Mouse (Mus musculus) embryonic fibroblast, embryonic 13.5 days (primary cell): ENCODE results near the gene Tmem210. TPM values are rescaled to one million over a fixed set of nuclear protein-coding genes. Genes with fewer than 3 reads are reported as not detected.

ENCODE experiments used
- H3K27ac ChIP-seq: 2 replicates; pipeline ENCODE4 v1.5.1; 2012; ENCODE audit warnings: low read length, control low read depth, inconsistent platforms; ENCODE audit not compliant: insufficient read depth
- H3K4me1 ChIP-seq: 2 replicates; pipeline ENCODE4 v1.6.1; 2011; ENCODE audit warnings: low read length; ENCODE audit not compliant: control insufficient read depth, insufficient read depth
- H3K4me3 ChIP-seq: 2 replicates; pipeline ENCODE4 v1.5.1; 2011; ENCODE audit warnings: mild to moderate bottlenecking, control low read depth, low read length; ENCODE audit not compliant: insufficient read depth
- CTCF ChIP-seq: IDR thresholded peaks from 2 replicates; pipeline ENCODE4 v1.5.1; 2011; ENCODE audit warnings: mild to moderate bottlenecking, control low read depth, low read length, moderate library complexity, borderline replicate concordance; ENCODE audit not compliant: insufficient read depth
- POLR2A ChIP-seq: IDR thresholded peaks from 2 replicates; pipeline ENCODE4 v1.6.1; 2011; ENCODE audit warnings: low read depth, mild to moderate bottlenecking, control low read depth, low read length, moderate library complexity
- polyA plus RNA-seq: library from polyadenylated mRNA; stranded (reverse); fragments of >200 nt; gene quantifications from 2 replicates; pipeline ENCODE4 v1.2.4, GENCODE M21; 2011; ENCODE audit warnings: low read depth; ENCODE audit not compliant: missing spikeins, insufficient read length

Tmem210 gene
- polyA plus RNA-seq, 1 experiment: not detected

DNA sequence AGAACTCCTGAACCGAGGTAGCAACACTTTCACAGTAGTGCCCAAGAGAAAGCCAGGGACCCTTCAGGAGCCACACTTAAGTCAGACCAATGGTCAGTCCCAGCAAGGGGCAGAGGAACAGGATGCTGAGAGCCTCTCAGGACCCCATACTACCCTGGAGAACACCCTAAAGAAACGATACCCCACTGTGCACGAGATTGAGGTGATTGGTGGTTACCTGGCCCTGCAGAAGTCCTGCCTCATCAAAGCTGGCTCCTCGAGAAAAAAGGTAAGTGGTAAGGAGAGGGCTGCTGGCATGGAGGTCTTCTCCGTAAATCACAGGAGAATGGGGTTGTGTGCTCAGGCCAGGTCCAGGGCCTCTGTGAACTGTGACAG, 23.7 kb upstream of the Tmem210 start:
- Histone ChIP-seq H3K4me1 (peaks cover 9% of the 10 kb centered on the region), H3K4me3 (peak overlapping the region; percentile 70; the same call in 1 of the 2 replicates), H3K27ac (no peak overlapping the region)
- TF ChIP-seq CTCF (no peak), POLR2A (no peak)

DNA sequence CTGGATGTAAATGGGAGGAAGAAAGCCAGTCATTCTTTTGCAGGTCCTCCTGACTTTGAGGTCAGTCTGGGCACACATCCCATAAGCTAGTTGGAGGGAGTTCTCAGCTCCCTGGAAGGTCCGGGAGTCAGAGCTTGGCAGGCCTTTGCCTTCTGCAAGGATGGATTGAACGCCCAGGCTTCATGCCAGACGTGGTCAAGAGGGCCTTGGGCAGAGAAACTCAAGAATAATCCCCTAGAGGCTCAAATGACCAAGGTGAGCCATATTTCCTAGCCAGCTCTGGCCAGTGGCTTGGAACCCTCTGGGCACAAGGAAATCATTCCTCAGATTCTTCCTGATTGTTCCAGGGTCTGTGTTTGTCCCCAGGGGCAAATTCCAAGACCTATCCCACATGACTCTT, 23.1 kb upstream of the Tmem210 start:
- peaks cover 9% of the 10 kb centered on the region for H3K4me1 ChIP-seq
- H3K4me3 ChIP-seq: no peak overlapping the region
- H3K27ac ChIP-seq: no peak overlapping the region
- TF ChIP-seq CTCF: no peak

GRCm38 (mm10) chr2:25265897-25266656, 21.9 kb upstream of the Tmem210 start:
- H3K27ac ChIP-seq: no peak overlapping the region
- peaks cover 9% of the 10 kb centered on the region for H3K4me1 ChIP-seq
- TF ChIP-seq CTCF: no peak
- TF ChIP-seq POLR2A: no peak
- no peak overlapping the region for H3K4me3 ChIP-seq

DNA sequence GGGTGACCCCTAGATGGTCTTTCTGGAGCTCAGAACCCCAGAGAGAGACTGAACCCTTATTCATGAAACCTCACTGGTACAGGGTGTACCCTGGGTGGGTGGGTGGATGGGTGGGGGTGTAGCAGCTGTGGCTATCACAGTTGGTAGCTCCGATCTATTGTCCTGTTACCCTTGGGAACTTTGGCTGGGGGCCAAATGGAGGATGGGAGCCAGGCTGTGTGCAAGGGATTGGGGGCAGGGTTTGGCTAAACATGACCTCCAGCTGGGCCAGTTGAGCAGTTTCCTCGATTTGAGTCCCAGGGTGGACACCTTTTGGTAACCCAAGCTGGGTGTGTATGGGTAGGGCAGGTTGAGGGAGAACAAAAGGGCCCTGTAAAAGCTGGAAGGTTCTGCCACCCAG, 21.2 kb upstream of the Tmem210 start:
- no peak for TF ChIP-seq POLR2A
- no peak for TF ChIP-seq CTCF
- Histone ChIP-seq H3K4me1 (peaks cover 9% of the 10 kb centered on the region), H3K27ac (no peak overlapping the region), H3K4me3 (no peak overlapping the region)

DNA sequence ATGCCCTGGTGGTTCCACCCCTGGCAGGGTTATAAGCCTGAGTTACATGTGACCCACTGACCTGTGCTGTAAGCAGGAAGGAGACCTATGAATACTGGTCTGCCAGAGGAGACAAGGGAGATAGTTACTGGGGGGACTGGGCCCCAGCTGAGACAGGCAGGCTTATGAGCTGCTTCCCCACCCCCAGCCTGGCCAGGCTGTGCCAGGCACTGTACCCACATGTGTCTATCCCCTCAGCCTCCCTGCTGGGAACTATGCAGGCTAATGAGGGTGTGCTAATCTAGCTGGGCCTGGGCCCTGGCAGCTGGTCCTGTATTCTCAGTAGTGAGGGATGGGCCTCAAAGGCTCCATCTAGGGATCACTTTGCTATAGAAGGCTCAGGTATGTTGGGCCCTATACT, 20.7 kb upstream of the Tmem210 start:
- TF ChIP-seq POLR2A (no peak), CTCF (no peak)
- no peak overlapping the region for H3K4me3 ChIP-seq
- no peak overlapping the region for H3K27ac ChIP-seq
- H3K4me1 ChIP-seq: peaks cover 9% of the 10 kb centered on the region

DNA sequence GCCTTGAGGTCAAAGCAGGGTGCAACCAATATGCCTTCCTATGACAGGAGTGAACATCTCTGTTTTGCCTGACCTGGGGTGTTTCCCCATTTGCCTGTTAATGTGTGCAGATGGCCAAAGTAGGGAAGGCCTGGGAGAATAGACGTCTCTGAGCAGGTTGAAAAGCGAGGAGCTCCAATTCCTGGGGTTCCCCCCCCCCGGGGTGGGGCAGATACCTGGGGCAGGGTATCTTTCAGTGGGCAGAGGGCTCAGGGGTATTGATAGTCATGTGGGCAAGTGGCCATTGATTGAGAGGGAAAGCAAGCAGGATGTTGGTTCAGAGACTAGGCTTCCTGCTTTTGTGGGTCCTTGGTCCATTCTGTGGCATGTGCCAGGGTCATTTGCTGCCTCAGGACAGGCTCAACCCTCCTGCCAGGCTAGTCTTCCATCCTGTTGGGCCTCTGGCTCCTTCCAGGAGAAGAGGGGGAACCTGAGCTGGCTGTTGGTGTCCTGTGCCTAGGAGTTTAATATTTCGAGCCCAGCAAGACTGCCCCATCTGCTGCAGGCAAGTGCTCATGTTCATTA, 20.1 kb upstream of the Tmem210 start:
- Histone ChIP-seq H3K27ac (no peak overlapping the region), H3K4me1 (peaks cover 9% of the 10 kb centered on the region), H3K4me3 (no peak overlapping the region)
- TF ChIP-seq CTCF: no peak
- no peak for TF ChIP-seq POLR2A

- no peak within 1 kb of the TSS; the same call in 1 of the 2 replicates for H3K27ac ChIP-seq
- H3K4me1 ChIP-seq: 0 out of 2 replicates have a peak, but pooled peaks cover 8% of the 10 kb centered on the region
- peak; percentile 24; the same call in 1 of the 2 replicates for TF ChIP-seq CTCF
- TF ChIP-seq POLR2A: peak; percentile 93
Observed at GRCm38 (mm10) chr2:25271827-25272511, 16.0 kb upstream of the Tmem210 start, which contains the start of the genes Ssna1 and Anapc2. Gene Ssna1 (minus strand): TSS chr2:25272438. Gene Anapc2 (plus strand): TSS chr2:25272478.

GRCm38 (mm10) chr2:25272515-25272914, 15.4 kb upstream of the Tmem210 start:
- no peak overlapping the region for H3K27ac ChIP-seq
- H3K4me3 ChIP-seq: peak overlapping the region; percentile 70
- 0 out of 2 replicates have a peak, but pooled peaks cover 8% of the 10 kb centered on the region for H3K4me1 ChIP-seq
- no peak for TF ChIP-seq CTCF
- no peak for TF ChIP-seq POLR2A

More at GRCm38 (mm10) chr2:25271827-25272511, 16.0 kb upstream of the Tmem210 start, which contains the start of the genes Ssna1 and Anapc2:
- H3K4me3 ChIP-seq: peak within 1 kb of the TSS; percentile 92

- TF ChIP-seq POLR2A (no peak), CTCF (no peak)
- no peak overlapping the region for H3K27ac ChIP-seq
- H3K4me3 ChIP-seq: peak overlapping the region; percentile 70
- 0 out of 2 replicates have a peak, but pooled peaks cover 8% of the 10 kb centered on the region for H3K4me1 ChIP-seq
Observed at GRCm38 (mm10) chr2:25273010-25273409, 14.9 kb upstream of the Tmem210 start.
